Comparison of ENCODE assay signal across 8 mouse cellular contexts in the genomic region with DNA sequence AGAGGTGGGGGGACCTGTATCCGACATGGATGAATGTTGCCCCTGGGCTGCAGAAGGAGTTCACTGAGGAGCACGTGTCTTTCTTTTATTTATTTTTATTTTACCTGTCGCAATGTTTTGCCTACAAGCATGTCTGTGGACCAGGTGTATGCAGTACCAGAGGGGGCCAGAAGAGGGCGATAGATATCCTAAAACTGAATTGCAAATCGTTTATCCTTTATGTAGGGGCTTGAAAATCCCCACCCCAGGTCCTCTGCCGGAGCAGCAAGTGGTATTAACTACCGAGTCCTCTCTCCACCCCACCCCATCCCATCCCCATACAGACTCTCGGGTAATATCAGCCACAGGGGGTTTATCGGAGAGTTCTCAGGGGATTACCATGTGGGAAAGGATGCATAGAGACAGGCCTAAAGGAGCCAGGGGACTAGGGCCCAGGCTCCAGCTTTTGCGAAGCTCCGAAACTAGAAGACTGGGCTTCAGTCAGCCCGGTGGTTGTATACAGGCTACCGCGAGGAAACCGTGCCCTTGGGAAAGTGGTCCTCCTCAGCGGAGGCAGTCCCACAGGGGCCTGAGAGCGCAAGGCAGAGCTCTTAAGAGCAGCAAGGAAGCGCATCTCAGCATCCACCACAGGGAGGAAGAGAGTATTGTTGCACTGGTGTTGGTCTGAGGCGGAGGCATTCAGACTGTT. TPM values are rescaled to one million over a fixed set of nuclear protein-coding genes. Genes with fewer than 3 reads are reported as not detected.
DNase-seq lines count a peak whose midpoint lies in the region; ATAC-seq and TF ChIP-seq lines count a peak whose summit lies in the region.

No protein-coding gene starts in this region.

- no peaks in the 10 kb centered on the region for H3K27me3 ChIP-seq in forebrain, embryonic 12.5 days
- no peaks in the 10 kb centered on the region for H3K27me3 ChIP-seq in lung, embryonic 14.5 days (ENCODE audit: insufficient read depth, low read length)

- intact Hi-C loops in heart, postnatal 36 days (cut with DNase I), result loop anchor here (2.0 kb wide), 1 partner anchor 69 kb away; the partner anchor contains the start of gene Nkrf

- peak overlapping the region; percentile 15 for H3K4me3 ChIP-seq in forebrain, embryonic 12.5 days (replicated peaks)
- H3K4me3 ChIP-seq in lung, embryonic 14.5 days (ENCODE audit: low read depth, low read length), result 0 out of 2 replicates have a peak overlapping the region, but pooled peaks have one; percentile 6

- peak overlapping the region; percentile 53; the same call in 1 of the 2 replicates for H3K27ac ChIP-seq in forebrain, embryonic 12.5 days
- H3K27ac ChIP-seq in lung, embryonic 14.5 days (ENCODE audit: low read depth), result no peak overlapping the region

- H3K9me3 ChIP-seq in forebrain, embryonic 12.5 days, result no peaks in the 10 kb centered on the region
- no peaks in the 10 kb centered on the region for H3K9me3 ChIP-seq in lung, embryonic 14.5 days (ENCODE audit: low read depth, low read length)

- peak; percentile 72 for TF ChIP-seq CTCF in lung, embryonic 14.5 days (IDR thresholded peaks at IDR 0.05; ENCODE audit: low read depth)

- peaks cover 4% of the 10 kb centered on the region; the same call in 1 of the 2 replicates for H3K4me1 ChIP-seq in forebrain, embryonic 12.5 days
- no peaks in the 10 kb centered on the region for H3K4me1 ChIP-seq in lung, embryonic 14.5 days (ENCODE audit: insufficient read depth)

- H3K36me3 ChIP-seq in forebrain, embryonic 12.5 days (replicated peaks), result no peaks in the 10 kb centered on the region
- no peaks in the 10 kb centered on the region for H3K36me3 ChIP-seq in lung, embryonic 14.5 days (ENCODE audit: insufficient read depth)

- 18% methylated on average over 19 of the region's 19 CpGs for WGBS in forebrain, embryonic 12.5 days
- 26% methylated on average over 19 of the region's 19 CpGs for WGBS in lung, embryonic 14.5 days

- DNase-seq in ES-CJ7 (ENCODE audit: low read depth, low spot score), result peak; percentile 76
- DNase-seq in brain, embryonic 18.5 days (ENCODE audit: low read depth, low spot score), result peak; percentile 24
- peak; percentile 65 to 79 for DNase-seq in heart, postnatal 36 days
- DNase-seq in layer of hippocampus, adult 9-10 months (ENCODE audit: low spot score), result peak; percentile 38
- peak; percentile 83 for DNase-seq in lung, embryonic 14.5 days
- peak; percentile 36 for DNase-seq in retina, adult 2 months (ENCODE audit: low read depth, low spot score)
- peak; percentile 73 for DNase-seq in thymus, postnatal 25 days

- peak overlapping the region; percentile 46 for H3K4me2 ChIP-seq in forebrain, embryonic 12.5 days
- peak overlapping the region; percentile 47; the same call in 1 of the 2 replicates for H3K4me2 ChIP-seq in lung, embryonic 14.5 days

- peak; percentile 60; the same call in 1 of the 2 replicates for ATAC-seq in forebrain, embryonic 12.5 days (ENCODE audit: low FRiP score)
- no peak for ATAC-seq in lung, embryonic 14.5 days (ENCODE audit: insufficient read depth)

- H3K9ac ChIP-seq in forebrain, embryonic 12.5 days, result 0 out of 2 replicates have a peak overlapping the region, but pooled peaks have one; percentile 17
- peak overlapping the region; percentile 26; the same call in 1 of the 2 replicates for H3K9ac ChIP-seq in lung, embryonic 14.5 days

RNA-seq across cellular contexts. Expression of gene Slc25a5, which starts 38.1 kb away (rescaled TPM):
- 694 and 710 TPM in 2 replicates for polyA plus RNA-seq in forebrain, embryonic 12.5 days (2016; fragmentation: Nextera tagmentation; extraction: Ambion mirVana)
- total RNA-seq in heart, postnatal 36 days (2021), result 100 to 1,000 TPM; 374 to 455 TPM
- polyA plus RNA-seq in lung, embryonic 14.5 days (2014; fragmentation: Nextera tagmentation; extraction: Ambion mirVana), result 690 and 709 TPM in 2 replicates

RNA-seq across cellular contexts. Expression of gene Ube2a, which starts 40.2 kb away (rescaled TPM):
- polyA plus RNA-seq in forebrain, embryonic 12.5 days (2016; fragmentation: Nextera tagmentation; extraction: Ambion mirVana), result 120 and 122 TPM in 2 replicates
- total RNA-seq in heart, postnatal 36 days (2021), result 10 to 100 TPM; 67.7 to 77.5 TPM
- polyA plus RNA-seq in lung, embryonic 14.5 days (2014; fragmentation: Nextera tagmentation; extraction: Ambion mirVana), result 134 and 140 TPM in 2 replicates

RNA-seq across cellular contexts. Expression of gene C330007P06Rik, which starts 40.4 kb away (rescaled TPM):
- polyA plus RNA-seq in forebrain, embryonic 12.5 days (2016; fragmentation: Nextera tagmentation; extraction: Ambion mirVana), result 33.0 and 33.5 TPM in 2 replicates
- 10 to 100 TPM; 16.7 to 17.9 TPM for total RNA-seq in heart, postnatal 36 days (2021)
- 37.9 and 39.2 TPM in 2 replicates for polyA plus RNA-seq in lung, embryonic 14.5 days (2014; fragmentation: Nextera tagmentation; extraction: Ambion mirVana)

Comparison
In these comparisons a context has a peak if more than half of its experiments do, and no peak if none do; other contexts are left out.
1. DNase-seq: peak in every context shown above with its lines; median percentile 83 in lung, embryonic 14.5 days; 76 in ES-CJ7; 73 in thymus, postnatal 25 days; 72 in heart, postnatal 36 days; 38 in layer of hippocampus, adult 9-10 months; 36 in retina, adult 2 months; 24 in brain, embryonic 18.5 days.